Mouse (Mus musculus) heart, adult 8-10 months (tissue): Measurements from ENCODE around the gene Dmbx1. TPM values are rescaled to one million over a fixed set of nuclear protein-coding genes. Genes with fewer than 3 reads are reported as not detected.

Source experiments
- DNase-seq: peaks from one replicate; pipeline ENCODE4 v3.0.0; 2022; ENCODE audit warnings: low spot score
- total RNA-seq, 4 experiments: library from RNA; stranded (reverse); gene quantifications; 2 replicates each; pipeline ENCODE4 v1.2.4; 2022

The Dmbx1 gene
- total RNA-seq, result not detected

- no peak for DNase-seq
Observed at GRCm38 (mm10) chr4:115939295-115940102, at the start of gene Dmbx1. Gene Dmbx1, minus strand, starts transcription at chr4:115939926.

GRCm38 (mm10) chr4:115989382-115989781 is 49.7 kb upstream of the Dmbx1 start:
- no peak for DNase-seq

- DNase-seq, result no peak
Observed at GRCm38 (mm10) chr4:115987858-115988530, 48.3 kb upstream of the Dmbx1 start.

GRCm38 (mm10) chr4:115987436-115987835 is 47.7 kb upstream of the Dmbx1 start:
- no peak for DNase-seq

- no peak for DNase-seq
Observed at GRCm38 (mm10) chr4:115984967-115985366, 45.2 kb upstream of the Dmbx1 start.

- peak; percentile 64 for DNase-seq
Observed at GRCm38 (mm10) chr4:115984111-115984510, 44.4 kb upstream of the Dmbx1 start.

- DNase-seq, result peak; percentile 53
Observed at GRCm38 (mm10) chr4:115980676-115981075, 41.0 kb upstream of the Dmbx1 start.

GRCm38 (mm10) chr4:115979437-115979836 is 39.7 kb upstream of the Dmbx1 start:
- no peak for DNase-seq

- DNase-seq, result no peak
Observed at GRCm38 (mm10) chr4:115978911-115979310, 39.2 kb upstream of the Dmbx1 start.

- no peak for DNase-seq
Observed at GRCm38 (mm10) chr4:115972543-115972942, 32.8 kb upstream of the Dmbx1 start.

- DNase-seq, result no peak
Observed at GRCm38 (mm10) chr4:115964446-115964845, 24.7 kb upstream of the Dmbx1 start.

GRCm38 (mm10) chr4:115963751-115964150 is 24.0 kb upstream of the Dmbx1 start:
- DNase-seq, result no peak

- no peak for DNase-seq
Observed at GRCm38 (mm10) chr4:115962671-115963412, 23.1 kb upstream of the Dmbx1 start.

GRCm38 (mm10) chr4:115961991-115962390 is 22.3 kb upstream of the Dmbx1 start:
- no peak for DNase-seq

GRCm38 (mm10) chr4:115959546-115959945 is 19.8 kb upstream of the Dmbx1 start:
- no peak for DNase-seq

- DNase-seq, result no peak
Observed at GRCm38 (mm10) chr4:115955494-115955775, 15.7 kb upstream of the Dmbx1 start.

GRCm38 (mm10) chr4:115954656-115955493 is 15.1 kb upstream of the Dmbx1 start:
- DNase-seq, result no peak

GRCm38 (mm10) chr4:115953559-115953958 is 13.8 kb upstream of the Dmbx1 start:
- DNase-seq, result no peak

- peak; percentile 52 for DNase-seq
Observed at GRCm38 (mm10) chr4:115952758-115953157, 13.0 kb upstream of the Dmbx1 start.

- no peak for DNase-seq
Observed at GRCm38 (mm10) chr4:115943669-115944314, 4.1 kb upstream of the Dmbx1 start.

GRCm38 (mm10) chr4:115941242-115941820 is 1.6 kb upstream of the Dmbx1 start:
- no peak for DNase-seq
